Mouse (Mus musculus) erythroblast, embryonic 14.5 days (primary cell): ENCODE data around the gene Map3k12.

Experiments
- GATA1 ChIP-seq: IDR thresholded peaks from 2 replicates; pipeline ENCODE4 v1.6.1; 2012; ENCODE audit warnings: low read length, inconsistent platforms, mixed read lengths
- TAL1 ChIP-seq: IDR thresholded peaks from 3 replicates; pipeline ENCODE4 v1.6.1; 2012; ENCODE audit warnings: low read length, inconsistent platforms, mixed read lengths

GRCm38 (mm10) chr15:102510590-102511284 lies 6.1 kb downstream of the Map3k12 start:
- TF ChIP-seq GATA1 (no peak), TAL1 (no peak)
